Mouse (Mus musculus): ENCODE measurements around the gene Tdrkh.

Tdrkh gene

GRCm38 (mm10) chr3:94388047-94388446, 25.0 kb upstream of the Tdrkh start:
- no peak for DNase-seq (ENCODE audit: low read depth, low spot score)

- DNase-seq (ENCODE audit: low read depth, low spot score): no peak
Measured at GRCm38 (mm10) chr3:94389420-94389819, 23.7 kb upstream of the Tdrkh start.

GRCm38 (mm10) chr3:94391001-94391400, 22.1 kb upstream of the Tdrkh start:
- DNase-seq (ENCODE audit: low read depth, low spot score): no peak

- DNase-seq (ENCODE audit: low read depth, low spot score): no peak
Measured at GRCm38 (mm10) chr3:94392128-94392527, 20.9 kb upstream of the Tdrkh start.

- no peak for DNase-seq (ENCODE audit: low read depth, low spot score)
Measured at GRCm38 (mm10) chr3:94393049-94393448, 20.0 kb upstream of the Tdrkh start.

GRCm38 (mm10) chr3:94396336-94396735, 16.7 kb upstream of the Tdrkh start:
- no peak for DNase-seq (ENCODE audit: low read depth, low spot score)

GRCm38 (mm10) chr3:94396851-94397250, 16.2 kb upstream of the Tdrkh start:
- DNase-seq (ENCODE audit: low read depth, low spot score): no peak

GRCm38 (mm10) chr3:94398217-94398616, 14.9 kb upstream of the Tdrkh start, which contains the start of gene Lingo4:
Lingo4 (plus strand) TSS chr3:94398517.
- DNase-seq (ENCODE audit: low read depth, low spot score): no peak

GRCm38 (mm10) chr3:94398943-94399481, 14.1 kb upstream of the Tdrkh start:
- no peak for DNase-seq (ENCODE audit: low read depth, low spot score)

GRCm38 (mm10) chr3:94399663-94400310, 13.3 kb upstream of the Tdrkh start:
- no peak for DNase-seq (ENCODE audit: low read depth, low spot score)

GRCm38 (mm10) chr3:94402451-94402850, 10.6 kb upstream of the Tdrkh start:
- no peak for DNase-seq (ENCODE audit: low read depth, low spot score)

GRCm38 (mm10) chr3:94404366-94405054, 8.6 kb upstream of the Tdrkh start:
- DNase-seq (ENCODE audit: low read depth, low spot score): no peak

- no peak for DNase-seq (ENCODE audit: low read depth, low spot score)
Measured at GRCm38 (mm10) chr3:94405561-94405960, 7.5 kb upstream of the Tdrkh start.

GRCm38 (mm10) chr3:94412530-94412929, 543 bp upstream of the Tdrkh start:
- no peak for DNase-seq (ENCODE audit: low read depth, low spot score)

GRCm38 (mm10) chr3:94430980-94431379, 17.9 kb downstream of the Tdrkh start:
- no peak for DNase-seq (ENCODE audit: low read depth, low spot score)

GRCm38 (mm10) chr3:94434305-94434704, 21.2 kb downstream of the Tdrkh start:
- DNase-seq (ENCODE audit: low read depth, low spot score): no peak

- DNase-seq (ENCODE audit: low read depth, low spot score): no peak
Measured at GRCm38 (mm10) chr3:94436420-94436819, 23.3 kb downstream of the Tdrkh start.

GRCm38 (mm10) chr3:94441182-94441581, 28.1 kb downstream of the Tdrkh start:
- no peak for DNase-seq (ENCODE audit: low read depth, low spot score)

GRCm38 (mm10) chr3:94442951-94443596, 30.0 kb downstream of the Tdrkh start, which contains the start of gene Mrpl9:
Mrpl9 (plus strand) TSS chr3:94443318.
- peak; percentile 86 for DNase-seq (ENCODE audit: low read depth, low spot score)

- DNase-seq (ENCODE audit: low read depth, low spot score): no peak
Measured at GRCm38 (mm10) chr3:94443597-94443964, 30.5 kb downstream of the Tdrkh start, which contains the start of gene Oaz3. Oaz3 (minus strand) TSS chr3:94443915.

- DNase-seq (ENCODE audit: low read depth, low spot score): no peak
Measured at GRCm38 (mm10) chr3:94449377-94449776, 36.3 kb downstream of the Tdrkh start.

GRCm38 (mm10) chr3:94456529-94457000, 43.5 kb downstream of the Tdrkh start:
- DNase-seq (ENCODE audit: low read depth, low spot score): peak; percentile 69

All from c-Kit-negative CD71-positive TER-119-positive erythroid progenitor cells, embryonic 14.5 days (primary cell).